Mouse (Mus musculus) lung, adult 18-20 months (tissue): ENCODE measurements at regions not wholly inside any gene's neighbourhood (a gene's known extent, or its start where the extent isn't known, plus 50 kb on each side); places are given as distances from the start of the nearest gene placed in this dataset.
"Not testable (repeated sequence)": the region's sequence is repeated elsewhere in the genome, so short reads cannot be mapped to it uniquely, and the experiment has no call there.

Source experiments
- DNase-seq, 2 experiments: peaks; one replicate each; pipeline ENCODE4 v3.0.0; 2022; ENCODE audit warnings: mixed read lengths in 2 of 2

DNA sequence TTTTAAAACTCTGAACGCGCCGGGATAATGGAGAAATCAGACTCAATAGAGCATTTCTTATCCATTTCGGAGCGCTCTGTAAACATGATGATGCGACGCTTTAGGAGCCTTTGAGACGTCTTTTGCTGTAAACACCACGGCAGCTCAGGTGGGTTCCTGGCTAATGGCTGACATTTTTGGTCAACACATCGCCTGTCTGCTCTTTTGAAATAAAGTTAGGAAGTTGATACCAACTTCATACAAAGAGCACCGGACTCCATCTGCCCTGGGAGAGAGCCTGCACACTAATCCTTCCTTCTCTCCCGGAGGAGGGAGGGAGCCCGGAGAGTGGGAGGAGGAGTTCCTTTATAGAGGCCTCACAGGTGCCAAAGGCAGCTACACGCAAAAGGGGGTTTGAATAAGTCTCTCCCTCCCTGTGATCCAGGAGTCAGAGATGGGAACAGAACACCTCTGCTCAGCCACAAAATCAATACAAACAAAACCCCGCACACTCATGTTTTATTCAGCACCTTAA lies 63.8 kb upstream of the Srsf6 start:
- DNase-seq: no peak

DNA sequence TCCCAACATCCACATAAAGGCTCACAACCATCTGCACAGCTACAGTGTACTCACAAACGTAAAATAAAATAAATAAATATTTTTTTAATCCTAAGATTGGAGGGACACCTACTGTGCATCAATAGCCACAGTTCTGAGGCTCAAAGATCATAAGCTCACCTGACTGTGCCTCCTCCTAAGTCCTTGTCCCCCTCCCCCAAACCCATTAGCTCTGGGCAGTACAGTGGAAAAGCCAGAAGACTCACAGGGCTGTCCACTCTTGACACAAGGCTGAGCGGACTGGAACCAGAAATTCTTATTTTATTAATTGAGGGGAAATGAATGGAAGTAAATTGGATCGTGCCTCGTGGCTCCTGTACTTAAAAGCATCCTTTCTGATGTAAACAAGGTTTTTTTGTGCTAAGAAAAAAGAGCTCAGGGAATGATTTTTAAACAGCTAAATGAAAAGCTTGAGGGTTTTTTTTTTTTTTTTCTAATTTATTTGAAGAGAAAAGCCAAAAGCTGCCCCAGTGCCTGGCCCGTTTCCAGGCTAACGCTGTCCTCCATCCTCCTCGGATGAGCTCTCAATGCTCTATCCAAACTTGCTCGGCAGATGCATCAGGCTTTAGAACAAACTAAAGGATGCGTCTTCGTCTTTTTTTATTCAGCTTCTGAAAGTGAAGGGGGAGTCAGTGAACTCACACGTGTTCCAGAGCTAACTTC lies 64.6 kb upstream of the Srsf6 start:
- DNase-seq: no peak

GRCm38 (mm10) chr2:162864571-162864970 lies 66.8 kb upstream of the Srsf6 start:
- DNase-seq: peak in 1 of 2 experiments; percentile 3

DNA sequence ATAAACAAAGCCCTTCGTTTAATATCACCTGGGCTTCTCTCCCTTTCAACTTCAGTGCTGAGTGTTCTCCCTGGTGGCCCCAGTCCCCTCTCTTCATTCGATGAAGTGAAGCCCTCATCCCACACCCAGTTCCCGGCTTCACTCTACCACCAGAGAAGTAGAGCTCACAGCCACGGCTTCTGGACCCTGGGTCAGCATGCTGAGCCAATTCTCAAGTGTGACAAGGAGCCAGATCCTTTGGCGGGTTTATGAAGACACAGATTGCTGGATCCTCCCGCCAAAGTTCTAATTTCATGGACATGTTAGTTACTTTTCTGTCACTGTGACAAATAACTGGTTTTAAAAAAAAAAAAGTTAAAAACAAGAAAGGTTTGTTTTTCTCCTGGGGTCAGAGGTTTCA lies 76.7 kb upstream of the Srsf6 start:
- DNase-seq: no peak

DNA sequence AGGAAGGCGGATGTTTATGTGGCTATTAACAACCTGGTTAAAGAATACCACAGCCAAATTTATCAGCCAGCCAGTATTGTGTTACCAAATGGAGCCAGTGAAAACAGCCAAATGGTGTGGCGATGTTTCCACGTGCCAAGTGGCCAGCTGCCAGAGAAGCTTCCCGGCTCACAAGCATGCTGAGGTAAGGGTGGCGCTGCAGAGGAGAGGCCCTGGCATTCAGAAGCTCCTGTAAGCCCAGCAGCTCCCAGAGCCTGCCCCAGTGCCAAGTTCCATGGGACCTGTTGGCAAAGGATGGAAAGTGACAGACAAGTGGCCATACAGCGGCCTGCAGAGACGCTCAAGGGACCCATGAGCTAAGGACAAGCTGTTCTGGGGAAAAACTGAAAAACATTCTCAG lies 77.8 kb upstream of the Srsf6 start:
- peak; percentile 3 to 6 for DNase-seq

DNA sequence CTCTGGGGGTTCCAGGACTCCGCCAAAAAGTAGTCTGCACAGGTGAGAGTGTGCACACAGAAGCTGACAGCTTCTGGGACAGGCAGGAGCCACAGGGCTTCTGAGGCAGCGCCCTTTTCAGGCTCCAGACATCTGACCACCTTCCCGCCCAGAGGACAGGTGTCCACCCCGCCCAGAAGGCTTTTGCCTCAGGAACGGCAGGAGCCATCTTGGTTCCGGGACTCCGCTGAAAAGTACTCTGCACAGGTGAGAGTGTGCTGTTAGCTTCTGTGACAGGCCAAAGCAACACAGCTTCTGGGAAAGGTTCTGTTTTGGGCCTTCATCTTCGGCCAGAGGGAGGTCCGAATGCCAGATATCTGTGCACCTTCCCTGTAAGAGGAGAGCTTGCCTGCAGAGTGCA lies 89.6 kb upstream of the Srsf6 start:
- DNase-seq: not testable (repeated sequence)

- no peak for DNase-seq
These were observed 93.6 kb upstream of the Srsf6 start for GRCm38 (mm10) chr2:162837776-162838175.

GRCm38 (mm10) chr2:162833741-162834140 lies 97.6 kb upstream of the Srsf6 start:
- no peak for DNase-seq

DNA sequence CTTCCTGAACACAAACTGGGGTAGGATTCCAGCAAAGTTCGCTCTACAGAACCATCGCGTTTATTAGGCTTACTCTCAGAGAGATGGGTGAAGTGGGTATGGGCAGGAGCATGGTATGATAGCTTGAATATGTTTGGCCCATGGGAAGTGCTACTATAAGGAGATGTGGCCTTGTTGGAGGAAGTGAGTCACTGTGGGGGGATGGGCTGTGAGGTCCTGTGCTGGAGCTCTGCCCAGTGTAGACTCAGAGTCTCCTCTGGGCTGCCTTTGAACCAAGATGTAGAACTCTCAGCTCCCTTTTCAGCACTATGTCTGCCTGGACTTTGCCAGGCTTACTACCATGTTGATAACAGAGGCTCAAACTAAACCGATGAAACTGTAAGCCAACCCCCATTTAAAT lies 112.5 kb upstream of the Srsf6 start:
- no peak for DNase-seq

DNA sequence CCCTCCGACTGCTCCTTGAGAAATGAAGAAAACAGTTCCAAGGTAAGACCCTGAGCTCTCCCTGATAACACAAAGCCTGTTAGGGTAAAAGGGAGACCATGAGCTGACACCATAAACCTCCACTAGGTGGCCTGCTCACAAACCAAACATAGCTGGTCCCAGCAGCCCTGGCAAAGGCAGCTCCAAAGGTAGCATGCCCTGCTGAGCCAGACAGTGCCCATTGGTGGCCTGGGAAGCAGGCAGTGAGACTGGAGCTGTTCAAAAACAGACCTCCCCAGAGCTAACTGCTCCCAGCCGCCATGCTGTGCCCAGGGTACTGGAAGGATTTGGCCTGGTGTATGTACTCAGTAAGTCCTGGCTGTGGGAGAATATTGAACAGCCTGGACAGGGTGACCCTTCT lies 117.1 kb upstream of the Srsf6 start:
- DNase-seq: no peak

DNA sequence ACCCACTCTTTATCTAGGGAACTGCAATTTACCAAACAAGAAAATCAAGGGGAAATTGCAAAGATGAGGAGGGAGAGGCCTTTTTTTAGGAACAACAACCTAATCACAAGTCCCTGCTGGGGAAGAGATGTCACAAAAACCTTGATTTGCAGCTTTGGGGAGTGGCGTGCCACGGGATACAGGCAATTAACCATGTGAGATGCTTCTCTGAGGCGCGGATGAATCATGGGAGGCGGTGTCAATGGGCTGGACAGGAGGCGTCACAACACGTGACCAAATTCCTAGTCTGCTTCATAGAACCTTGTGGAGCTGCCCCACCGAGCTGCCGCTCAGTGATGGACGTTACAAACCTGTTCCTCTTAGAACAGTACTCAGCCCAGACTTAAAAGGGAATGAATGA lies 123.6 kb upstream of the Srsf6 start:
- DNase-seq: no peak

- DNase-seq: no peak
These were observed 134.8 kb upstream of the Srsf6 start for GRCm38 (mm10) chr2:162796528-162796927.

DNA sequence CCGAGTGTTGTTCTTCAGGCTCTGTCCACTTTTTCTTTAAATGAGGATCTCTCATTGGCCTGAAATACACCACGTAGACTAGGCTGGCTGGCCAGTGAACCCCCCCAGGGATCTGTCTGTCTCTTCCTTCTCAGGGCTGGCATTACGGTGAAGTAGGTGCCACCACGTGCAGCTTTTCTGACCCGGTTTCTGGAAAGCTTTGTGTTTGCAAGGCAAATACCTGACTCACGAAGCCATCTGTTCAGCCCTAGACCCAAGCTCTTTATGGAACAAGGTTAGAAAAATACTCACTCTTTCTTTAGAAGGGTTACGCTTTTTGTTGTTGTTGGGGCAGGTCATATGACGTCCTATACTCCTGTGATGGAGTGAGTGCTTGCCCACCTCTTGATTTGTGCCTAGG lies 133.3 kb upstream of the Ptprt start:
- DNase-seq: no peak

GRCm38 (mm10) chr2:162791374-162792098 lies 130.6 kb upstream of the Ptprt start:
- DNase-seq: peak in 1 of 2 experiments; percentile 15

DNA sequence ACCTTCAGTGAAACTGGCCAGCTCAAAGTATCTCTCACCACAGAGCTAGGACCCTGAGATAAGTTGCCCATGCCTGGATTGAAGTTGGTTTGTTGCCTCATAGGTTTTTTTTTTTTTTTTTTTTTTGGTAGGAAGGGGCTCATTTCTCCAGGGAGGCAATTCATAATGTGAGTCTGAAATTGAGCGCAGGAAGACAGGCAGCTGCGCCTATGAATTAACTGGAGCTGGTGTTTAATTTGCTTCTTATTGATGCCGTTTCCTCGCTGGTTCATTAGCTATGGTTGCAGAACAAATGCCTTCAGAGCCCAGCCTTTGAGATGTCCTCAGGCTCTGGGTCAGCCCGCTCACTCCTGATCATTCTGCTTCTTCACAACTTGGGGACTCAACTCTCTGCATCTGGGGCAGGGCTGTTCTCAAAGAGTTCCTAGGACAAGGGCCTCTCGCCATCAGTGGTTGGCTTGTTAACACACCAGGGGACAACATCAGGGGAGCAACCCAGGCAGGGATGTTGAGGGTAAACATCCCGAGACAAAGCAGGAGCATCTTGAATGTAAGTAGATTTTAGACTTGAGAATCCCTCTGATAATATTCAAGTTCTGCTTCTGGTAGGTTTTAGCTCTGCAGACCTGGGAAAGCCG lies 123.3 kb upstream of the Ptprt start:
- DNase-seq: no peak

DNA sequence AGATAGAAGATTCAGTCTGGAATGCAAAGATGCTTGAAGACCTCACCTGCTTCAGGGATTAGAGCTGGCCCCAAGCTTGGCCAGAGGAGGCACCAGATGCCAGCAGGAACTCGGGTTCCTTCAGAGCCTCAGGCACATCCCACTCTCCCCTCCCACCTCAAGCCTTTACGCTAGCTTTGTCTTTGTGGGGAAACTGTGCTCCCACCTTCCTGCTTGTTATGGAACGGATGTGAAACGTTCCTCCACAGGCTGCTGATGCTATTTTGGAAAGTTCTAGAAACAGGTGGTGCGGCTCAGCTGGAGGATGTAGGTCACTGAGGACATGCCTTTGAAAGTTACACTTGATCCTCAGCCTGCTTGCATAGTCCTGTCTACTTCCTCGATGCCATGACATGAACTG lies 120.7 kb upstream of the Ptprt start:
- DNase-seq: no peak

DNA sequence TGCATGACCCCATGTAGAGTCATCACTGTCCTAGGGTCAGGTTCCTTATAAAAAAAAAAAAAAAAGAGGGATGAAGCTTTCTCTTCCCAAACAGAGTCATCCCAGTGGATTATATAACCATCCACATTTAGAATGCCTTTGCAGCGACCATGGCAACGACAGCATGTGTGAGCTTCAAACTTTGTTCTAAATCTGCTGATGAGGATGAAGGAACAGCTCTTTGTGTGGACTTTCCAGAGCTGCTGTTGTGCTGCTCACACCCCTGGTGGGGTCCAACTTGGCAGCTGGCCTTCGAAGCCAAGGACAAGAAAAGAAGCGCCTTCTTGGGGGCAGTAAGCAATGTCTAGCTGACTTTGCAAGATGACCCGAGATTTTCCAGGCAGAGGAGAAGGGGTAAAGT lies 115.6 kb upstream of the Ptprt start:
- DNase-seq: no peak

GRCm38 (mm10) chr2:162772520-162772919 lies 111.6 kb upstream of the Ptprt start:
- no peak for DNase-seq

DNA sequence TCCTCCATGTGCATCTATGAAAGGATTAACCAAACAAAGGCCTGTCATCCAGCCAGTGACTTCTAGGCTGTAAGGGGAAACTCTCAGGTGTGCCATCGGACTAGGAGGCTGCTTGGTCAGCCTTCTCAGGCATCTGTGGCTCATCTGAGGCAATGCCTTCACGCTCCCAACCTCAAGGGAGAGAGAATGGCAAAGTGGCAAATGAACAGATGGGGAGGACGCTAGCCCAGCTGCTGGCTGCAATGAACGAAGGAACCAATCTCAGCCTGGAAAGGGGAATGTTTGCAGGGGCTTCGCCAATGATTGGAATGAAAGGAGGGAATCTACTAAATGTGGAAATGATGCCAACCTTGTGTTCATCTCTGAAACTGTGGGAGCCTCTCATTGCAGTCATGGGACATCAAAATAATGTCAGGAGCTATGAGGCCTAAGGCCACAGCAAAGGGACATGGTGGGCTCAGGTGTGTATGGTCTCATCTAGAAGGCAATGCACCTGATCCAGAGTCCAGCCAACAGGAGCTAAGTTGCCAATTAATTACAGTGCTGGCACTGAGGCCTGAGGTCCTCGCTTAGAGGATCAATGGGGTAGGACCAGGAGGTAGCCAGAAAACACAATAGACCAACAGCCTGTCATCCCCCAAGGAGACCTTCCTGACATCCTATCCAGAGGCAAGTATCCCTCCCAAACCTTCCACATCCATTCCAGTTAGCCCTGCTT lies 108.9 kb upstream of the Ptprt start:
- no peak for DNase-seq

GRCm38 (mm10) chr2:162764059-162764458 lies 103.1 kb upstream of the Ptprt start:
- DNase-seq: no peak

DNA sequence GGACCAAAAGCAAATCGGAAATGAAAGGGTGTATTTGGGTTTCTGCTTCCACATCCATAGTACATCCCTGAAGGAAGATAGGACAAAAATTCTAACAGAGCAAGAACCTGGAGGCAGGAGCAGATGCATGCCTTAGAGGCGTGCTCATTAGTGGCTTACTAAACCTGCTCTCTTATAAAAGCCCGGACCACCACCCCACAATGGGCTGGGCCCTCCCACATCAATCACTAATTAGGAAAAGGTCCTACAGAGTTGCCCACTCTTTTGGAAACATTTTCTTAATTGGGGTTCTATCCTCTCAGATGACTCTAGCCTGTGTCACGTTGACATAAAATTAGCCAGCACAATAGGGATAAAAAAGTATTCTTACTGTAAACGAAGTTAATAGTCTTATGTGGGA lies 79.6 kb upstream of the Ptprt start:
- no peak for DNase-seq

GRCm38 (mm10) chr2:162735761-162736160 lies 74.8 kb upstream of the Ptprt start:
- no peak for DNase-seq

DNA sequence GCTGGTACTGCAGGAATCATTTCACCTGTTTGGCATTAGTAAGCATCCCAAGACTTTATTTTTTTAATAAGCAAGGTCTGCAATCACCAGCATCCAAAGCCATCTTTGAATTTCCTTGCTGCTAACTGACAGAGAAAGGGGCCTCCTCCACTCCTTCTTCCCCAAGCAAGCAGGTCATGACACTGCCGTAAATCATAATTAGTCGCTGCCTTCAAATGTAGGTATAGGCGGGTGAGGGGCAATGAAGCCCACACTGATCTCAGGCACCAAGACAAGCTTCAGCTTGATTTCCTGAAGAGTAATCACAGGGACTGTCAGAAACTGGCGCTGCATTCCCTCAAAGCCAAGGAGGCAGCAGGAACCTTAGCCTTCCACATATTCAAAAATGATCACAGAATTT lies 73.3 kb upstream of the Ptprt start:
- DNase-seq: no peak
